Mouse (Mus musculus) right cerebral cortex, adult 2 months (tissue): ENCODE data around the gene 9330161L09Rik.
A peak's percentile ranks its signal among the peaks of the same experiment; 100 is the strongest.
"Not testable (repeated sequence)": the region's sequence is repeated elsewhere in the genome, so short reads cannot be mapped to it uniquely, and the experiment has no call there.

ENCODE experiments used
- DNase-seq, 2 experiments: peaks; one replicate each; pipeline ENCODE4 v3.0.0; 2021 to 2022; ENCODE audit warnings: low spot score in 2 of 2

The 9330161L09Rik gene

DNA sequence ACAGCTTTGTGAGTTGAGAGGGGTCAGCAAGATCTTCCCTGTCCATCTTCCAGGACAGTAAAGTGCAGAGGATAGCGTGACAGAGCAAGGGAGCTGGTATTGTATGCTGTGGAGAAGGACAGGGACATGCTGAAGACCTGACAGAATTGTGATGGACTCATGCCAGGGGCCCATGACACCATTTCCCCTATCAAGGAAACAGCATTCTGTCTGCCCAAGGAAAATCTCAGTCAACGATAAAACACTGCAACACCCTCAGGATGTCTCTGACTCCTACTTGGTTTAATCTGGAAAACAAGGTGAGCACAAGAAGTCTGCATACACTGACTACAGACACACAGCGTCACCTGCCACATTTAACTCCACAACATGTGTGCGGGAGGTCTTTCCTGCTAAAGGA is at the start of gene 9330161L09Rik:
9330161L09Rik (minus strand) TSS at position 101 of the 400 bp plus-strand sequence.
- DNase-seq, result no peak

DNA sequence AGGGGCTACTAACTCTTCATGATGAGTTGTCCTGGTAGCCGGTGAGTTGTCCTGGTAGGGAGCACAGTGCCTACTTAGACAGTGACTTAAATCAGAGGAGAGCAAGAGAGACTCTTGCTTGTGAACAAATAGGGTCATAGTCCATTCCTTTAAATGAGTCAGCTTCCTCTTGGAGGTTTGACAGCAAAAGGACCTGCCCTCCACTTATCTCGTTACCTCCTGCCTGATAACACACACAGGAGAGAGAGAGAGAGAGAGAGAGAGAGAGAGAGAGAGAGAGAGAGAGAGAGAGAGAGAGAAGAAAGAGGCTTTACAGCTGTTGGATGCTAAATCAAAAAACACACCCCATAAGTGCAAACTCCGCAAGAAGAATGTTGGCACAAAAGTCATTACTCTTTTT is 49.5 kb upstream of the 9330161L09Rik start, which contains the start of gene Ifi27l2b:
Ifi27l2b (minus strand) TSS at position 84 of the 400 bp plus-strand sequence.
- DNase-seq, result no peak

DNA sequence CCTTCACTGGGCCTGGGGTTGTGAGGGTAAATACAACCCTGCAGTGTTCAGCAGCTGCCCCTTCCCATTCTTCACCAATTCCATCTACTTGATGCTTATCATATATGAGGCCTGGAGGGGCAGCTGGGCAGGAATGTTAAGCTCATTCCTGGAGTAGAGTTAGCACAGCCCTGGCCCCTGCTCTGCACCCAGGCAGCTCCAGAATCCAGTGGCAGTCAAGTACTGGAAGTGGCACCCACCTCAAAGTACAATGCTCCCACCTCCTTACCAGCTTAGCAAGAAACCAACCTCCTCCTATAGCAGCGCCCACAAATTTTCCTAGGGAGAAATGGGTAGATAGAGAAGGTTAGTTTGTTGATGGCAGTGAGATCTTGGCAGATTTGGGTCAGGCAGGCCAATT is 49.1 kb upstream of the 9330161L09Rik start:
- not testable (repeated sequence) for DNase-seq

DNA sequence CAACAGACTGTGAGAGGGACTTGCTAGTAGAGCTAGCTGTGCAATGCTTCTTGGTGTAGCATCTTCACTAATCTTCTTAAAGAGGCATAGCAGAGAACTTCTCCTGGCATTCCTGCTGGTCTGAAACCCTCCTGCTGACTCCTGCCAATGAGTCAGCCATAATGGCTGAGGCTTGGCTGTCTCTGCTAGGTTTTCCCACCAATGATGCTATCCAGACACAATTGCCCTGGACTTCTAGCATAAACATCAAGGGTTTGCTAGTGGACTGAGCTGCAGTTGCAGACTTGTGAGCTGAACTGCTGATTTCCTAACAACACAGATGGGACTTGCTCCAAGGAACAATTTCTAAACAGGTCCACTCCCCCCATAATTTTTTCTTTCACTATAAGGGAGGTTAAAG is 45.7 kb upstream of the 9330161L09Rik start:
- no peak for DNase-seq

DNA sequence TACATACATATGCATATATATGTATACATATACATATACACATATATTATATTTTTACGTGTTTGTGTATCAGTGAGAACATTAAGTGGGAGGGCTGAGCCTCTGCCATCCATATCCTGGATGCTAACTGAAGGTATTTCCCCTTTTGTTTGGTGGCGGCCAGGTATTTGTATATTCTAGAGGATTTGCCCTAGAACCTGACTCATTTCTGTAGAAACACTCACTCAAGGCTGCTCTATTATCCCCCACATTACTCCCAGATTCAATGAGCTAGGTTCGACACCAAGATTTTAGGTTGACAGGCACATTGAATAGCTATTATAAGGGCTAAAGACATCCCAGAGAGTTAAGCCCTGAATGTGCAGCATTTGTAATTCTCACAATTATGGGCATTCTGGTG is 37.4 kb upstream of the 9330161L09Rik start:
- DNase-seq, result no peak

DNA sequence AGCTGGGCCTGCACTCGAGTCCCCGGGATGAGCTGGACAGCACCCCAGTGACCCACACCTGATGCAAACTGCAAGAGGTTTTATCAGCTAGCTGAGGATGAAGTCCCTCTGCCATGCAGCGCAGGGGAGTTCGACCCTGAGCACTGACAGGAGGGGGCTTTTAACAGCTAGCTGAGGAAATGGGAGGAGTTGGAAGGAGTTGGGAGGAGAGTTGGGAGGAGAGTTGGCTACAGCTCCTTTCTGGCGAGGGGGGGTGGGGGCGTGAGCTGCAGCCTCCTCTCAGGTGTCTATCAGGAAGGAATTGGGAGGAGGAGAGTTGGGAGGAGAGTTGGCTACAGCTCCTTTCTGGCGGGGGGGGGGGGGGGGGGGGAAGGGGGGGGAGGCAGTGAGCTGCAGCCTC is 36.6 kb upstream of the 9330161L09Rik start:
- not testable (repeated sequence) for DNase-seq

DNA sequence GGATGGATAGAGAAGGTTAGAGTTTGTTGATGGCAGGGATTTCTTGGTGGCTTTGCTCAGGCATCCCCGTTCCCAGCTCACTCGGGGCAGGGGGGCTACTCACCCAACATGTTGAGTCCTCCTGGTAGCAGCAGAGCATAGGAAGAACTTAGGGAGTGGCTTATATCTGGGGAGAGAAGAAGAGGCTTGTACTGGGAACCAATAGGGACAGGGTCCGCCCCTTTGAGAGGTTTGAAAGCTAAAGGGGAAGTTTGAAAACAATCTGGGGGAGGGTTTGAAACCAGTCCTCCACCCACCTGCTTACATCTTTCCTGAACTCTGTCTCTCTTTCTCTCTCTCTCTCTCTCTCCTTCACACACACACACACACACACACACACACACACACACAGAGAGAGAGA is 35.9 kb upstream of the 9330161L09Rik start, which contains the start of gene Ifi27l2a:
Ifi27l2a (minus strand) TSS at position 157 of the 400 bp plus-strand sequence.
- DNase-seq, result no peak

DNA sequence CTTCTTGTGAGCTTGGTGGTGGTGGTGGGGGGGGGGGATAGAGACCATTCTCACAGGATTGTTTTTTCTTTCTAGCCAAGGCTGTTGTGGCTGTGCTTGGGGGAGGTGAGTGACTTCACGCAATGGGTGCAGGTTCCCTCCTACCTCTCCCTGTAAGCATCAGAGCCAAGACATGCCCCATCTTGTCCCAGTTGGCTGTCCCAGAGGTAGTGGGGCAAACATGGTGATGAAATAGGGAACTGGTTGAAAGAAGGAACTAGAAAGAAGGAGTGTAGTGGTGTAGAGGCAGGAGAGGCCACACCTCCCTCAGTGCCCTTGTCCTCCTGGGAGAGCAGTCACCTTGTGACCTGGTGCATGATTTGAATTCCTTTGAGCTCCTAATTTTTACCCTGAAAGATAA is 30.0 kb upstream of the 9330161L09Rik start:
- DNase-seq, result no peak

DNA sequence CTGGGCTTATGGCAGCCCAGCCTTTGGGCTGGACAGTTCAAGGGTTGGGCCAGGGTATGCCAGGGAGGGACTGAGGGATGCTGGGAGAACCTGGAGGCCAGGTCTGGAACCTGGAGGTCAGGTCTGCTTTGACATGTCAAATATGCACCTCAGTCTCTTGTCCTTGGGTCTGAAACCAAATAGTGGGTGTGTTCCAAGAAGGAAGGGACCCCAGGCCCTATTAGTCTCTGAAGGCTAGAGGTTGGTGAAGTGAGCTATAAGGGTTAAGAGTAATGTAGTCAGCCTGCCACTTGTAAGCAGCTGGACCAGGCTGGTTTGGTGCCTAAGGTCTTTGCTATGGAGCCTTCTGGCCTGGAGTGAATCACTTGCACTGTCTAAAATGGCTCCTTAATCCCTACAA is 27.2 kb upstream of the 9330161L09Rik start:
- DNase-seq, result no peak

DNA sequence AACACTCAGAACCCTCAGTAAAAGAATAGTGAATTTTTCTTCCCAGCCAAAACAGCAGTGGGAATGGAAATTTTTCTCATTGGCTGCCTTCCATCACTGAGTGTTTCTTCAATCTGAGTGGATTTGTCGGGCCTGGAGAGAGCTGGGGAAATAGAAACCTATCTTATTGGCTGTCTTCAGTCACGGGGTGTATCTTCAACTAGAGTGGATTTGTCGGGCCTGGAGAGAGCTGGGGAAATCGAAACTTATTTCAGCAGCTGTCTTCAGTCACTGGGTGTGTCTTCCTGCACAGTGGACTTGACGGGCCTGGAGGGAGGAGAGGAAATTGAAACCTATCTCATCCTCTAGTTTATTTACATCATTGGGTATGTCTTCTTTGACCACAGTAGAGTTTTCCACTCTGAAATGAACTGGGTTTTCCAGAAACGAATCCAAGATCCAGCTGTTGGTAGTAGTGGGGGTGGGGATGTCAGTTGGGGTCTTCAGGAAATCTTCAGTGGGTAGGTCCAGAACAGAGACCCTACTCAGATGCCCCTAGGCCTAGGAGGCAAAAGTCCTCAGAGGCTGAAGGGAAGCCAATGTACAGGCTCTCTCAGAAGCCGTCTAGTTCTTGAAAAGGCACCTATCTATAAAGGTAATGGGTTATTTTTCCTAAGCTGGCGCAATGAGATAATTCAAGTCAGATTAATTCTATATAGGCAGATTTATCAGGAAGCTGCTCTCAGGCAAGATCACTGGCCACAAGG is 26.5 kb upstream of the 9330161L09Rik start, which contains the start of gene Ifi27:
Ifi27 (plus strand) TSS at position 226 of the 746 bp plus-strand sequence.
- peak; percentile 45 to 59 for DNase-seq

DNA sequence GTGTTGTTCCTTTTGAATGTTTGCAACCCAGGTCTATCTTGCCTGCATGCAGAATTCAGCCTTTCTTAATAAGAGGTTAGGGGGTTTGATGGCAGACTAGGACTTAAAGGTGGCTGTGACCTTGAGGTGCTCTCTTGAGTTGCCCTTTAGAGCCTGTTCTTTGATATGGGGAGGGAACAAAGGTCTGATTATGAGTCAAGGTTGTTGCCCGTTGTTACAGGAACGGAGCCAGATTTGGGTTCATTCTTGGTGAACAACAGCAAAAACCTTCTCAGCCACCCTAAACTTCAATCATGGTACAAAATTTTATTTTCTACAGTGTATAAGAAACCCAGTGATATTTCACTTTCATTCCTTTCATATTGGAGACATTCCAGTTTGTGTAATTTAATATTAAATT is 25.8 kb upstream of the 9330161L09Rik start:
- no peak for DNase-seq

DNA sequence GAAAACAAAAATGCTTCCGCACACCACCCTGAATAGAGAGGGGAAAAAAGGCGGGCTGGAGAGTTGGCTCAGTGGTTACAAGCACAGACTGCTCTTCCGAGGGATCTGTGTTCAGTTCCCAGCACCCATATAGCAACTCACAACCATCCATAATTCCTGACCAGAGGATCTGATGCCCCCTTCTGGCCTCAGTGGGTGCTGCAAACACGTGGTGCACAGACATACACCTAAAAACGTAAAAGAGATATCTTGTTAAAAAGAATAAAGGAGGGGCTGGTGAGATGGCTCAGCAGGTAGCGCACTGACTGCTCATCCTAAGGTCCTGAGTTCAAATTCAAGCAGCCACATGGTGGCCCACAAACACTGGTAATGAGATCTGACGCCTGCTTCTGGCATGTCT is 19.1 kb upstream of the 9330161L09Rik start:
- no peak for DNase-seq

DNA sequence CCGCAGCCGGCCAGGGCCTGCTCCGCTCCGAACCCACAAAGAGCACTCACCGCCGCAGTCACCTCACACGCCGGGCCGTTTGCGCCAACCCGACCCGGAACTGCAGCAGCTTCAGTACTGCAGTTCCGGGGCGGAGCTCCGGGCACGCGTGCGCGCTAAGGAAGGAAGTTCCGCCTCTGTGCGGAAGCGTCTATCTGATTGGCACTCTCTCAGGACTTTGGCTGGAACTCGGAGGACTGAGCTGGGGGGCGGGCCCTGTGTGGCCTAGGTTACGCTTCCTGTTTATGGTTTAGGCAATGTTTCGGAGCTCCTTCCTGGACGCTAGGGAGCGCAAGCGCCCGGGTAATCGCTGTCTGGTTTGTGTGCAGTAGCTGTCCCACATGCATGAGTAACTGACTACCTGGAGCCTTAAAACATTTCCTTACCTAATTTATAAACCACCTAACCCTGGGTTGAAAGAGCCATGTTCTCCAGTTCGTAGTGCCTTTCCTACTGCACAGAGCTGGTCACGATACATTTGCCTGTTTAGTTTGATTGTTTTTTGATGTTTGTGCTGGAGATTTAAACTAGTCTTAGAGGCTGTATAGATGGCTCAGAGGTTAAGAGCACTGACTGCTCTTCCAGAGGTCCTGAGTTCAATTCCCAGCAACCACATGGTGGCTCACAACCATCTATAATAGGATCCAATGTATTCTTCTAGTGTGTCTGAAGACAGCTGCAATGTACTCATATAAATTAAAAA is 18.3 kb upstream of the 9330161L09Rik start, which contains the start of gene Ddx24:
Ddx24 (minus strand) TSS at position 102 of the 742 bp plus-strand sequence.
- DNase-seq, result peak; percentile 97 to 99

DNA sequence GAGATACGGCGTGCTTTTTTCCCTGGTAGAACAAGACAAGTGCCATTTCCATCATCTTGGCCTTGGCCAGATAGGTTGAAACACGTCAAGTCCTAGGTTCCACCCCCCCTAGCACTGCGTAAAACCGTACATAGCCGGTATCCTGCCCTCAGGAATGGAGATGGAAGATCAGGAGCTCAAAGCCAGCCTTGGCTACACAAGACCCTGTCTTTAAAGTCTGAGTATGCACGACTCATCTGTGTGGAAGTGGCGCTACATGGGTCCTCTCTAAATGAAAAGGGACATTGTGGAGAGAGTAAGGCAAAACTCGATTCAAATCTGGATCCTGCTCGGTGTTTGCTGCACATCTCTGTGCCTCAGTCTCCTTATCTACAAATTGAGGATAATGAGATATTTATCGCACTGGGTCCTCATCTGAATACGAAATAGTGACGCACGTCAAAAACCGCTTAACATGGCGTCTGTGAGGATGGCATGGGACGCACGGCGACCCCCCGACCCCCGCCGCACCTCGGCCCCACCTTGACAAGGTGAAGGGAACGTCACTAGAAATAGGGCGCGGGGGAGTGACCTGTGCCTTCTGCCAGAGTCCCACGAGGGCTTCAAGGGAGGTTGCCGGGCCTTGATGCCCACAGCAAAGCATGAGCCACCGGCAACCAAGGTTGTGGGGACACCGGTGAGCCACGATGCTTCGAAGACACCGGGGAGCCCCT is 17.6 kb upstream of the 9330161L09Rik start:
- DNase-seq, result no peak

DNA sequence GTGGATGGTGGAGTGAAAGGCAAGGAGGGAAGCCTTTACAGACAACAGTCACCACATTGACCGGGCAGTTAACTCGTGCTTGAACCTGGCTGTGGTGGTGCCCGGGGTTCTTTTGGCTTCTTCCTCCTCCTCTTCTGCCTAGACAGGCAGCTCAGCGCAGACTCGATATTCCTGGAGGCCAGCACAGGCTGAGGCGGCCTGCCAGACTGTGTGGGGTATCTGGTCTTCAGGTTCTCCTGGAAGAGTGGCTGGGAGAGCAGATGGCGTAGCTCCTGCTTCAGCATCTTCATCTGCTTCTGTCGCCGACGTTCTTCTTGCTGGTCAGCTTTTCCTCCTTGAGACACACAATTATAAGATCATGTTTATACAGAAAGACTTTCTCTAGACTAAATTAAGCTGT is 524 bp upstream of the 9330161L09Rik start:
- peak; percentile 67 to 68 for DNase-seq

DNA sequence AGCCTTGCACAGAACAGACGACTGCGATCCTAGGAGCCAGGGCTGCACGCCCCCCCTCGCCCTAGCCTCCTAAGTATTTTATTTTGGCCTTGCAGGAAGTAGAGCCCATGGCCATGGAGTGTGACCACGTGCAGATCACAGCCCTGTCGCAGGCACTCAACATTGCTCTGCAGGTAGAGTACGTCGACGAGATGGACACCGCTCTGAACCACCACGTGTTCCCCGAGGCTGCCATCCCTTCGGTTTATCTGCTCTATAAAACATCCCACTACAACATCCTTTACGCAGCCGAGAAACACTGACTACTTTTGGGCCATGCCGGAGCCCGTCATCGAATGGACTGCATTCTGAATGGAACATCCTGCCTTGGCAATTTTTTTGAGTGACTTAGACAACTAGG is 3.5 kb downstream of the 9330161L09Rik start:
- DNase-seq, result no peak

DNA sequence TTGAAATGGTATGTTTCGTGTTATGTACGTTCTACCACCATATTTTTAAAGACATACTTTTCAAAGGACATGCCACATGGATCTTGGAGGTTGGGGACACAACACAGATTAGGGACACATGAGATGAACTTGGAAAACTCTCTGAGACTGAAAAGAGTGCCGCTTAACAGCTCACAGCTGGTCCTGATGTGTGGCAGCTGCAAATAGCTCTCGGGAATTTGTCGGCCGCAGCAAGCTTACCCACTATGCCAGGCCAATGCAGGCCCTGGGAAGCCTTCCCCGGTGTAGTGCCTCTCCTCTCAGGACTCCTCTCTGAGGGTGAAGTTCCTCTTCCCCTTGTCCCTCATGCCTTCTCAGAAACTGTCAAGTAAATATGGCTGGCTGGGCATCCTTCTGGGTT is 10.9 kb downstream of the 9330161L09Rik start:
- no peak for DNase-seq

DNA sequence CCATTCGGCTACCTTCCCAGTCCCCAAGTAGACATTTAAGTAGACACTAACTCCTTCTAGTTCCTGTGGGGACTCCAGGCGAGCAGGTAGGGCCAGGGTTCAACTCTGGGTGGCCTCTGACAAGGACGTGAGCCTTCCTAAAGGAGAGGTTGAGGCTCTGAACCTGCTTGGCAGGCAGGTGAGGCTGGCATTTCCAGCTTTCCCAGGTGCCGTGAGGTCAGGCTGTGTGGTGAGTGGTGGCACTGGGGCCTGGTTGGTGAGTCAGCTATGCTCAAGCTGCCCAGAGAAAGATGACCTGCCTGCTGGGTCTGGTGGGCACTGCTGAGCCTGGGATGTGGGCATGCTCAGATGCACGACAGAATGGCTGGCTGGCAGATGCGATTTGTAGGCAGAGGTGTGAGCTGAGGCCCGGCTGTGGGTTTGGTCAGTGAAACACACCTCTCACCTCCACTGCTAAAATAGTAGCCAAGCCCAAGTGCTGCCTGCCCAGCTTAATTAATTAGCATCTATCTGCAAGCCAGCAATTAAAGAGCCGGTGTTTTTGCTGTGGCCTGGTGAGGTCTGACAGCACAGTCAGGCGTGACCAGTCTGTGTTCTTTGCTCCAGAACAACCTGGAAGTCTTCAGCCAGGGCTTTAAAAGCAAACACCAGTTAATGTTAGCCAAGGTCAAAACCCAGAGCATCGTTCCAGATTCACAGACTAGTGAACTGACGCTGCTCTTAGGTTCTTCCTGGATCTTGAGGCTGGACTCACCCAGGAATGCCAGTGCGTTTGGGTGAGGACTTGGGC is 11.9 kb downstream of the 9330161L09Rik start:
- DNase-seq, result no peak

DNA sequence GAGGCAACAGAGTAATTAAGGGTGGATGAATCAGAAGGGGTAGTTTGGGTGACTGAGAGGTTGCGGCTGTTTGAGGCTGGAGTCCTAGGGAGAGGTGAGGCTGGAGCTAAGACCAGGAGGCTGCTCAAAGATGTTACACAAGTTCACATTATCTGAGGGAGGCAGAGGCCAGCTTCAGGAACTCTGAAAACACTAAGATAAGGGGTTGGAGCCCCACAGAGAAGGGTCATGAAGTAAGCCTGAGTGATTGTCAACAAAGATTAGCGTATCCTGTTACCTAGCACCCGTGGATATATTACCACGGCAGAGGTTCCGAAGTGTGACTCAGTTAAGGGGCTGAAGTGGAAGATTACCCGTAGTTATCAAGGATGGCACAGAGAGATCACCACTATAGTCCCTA is 14.1 kb downstream of the 9330161L09Rik start:
- no peak for DNase-seq

DNA sequence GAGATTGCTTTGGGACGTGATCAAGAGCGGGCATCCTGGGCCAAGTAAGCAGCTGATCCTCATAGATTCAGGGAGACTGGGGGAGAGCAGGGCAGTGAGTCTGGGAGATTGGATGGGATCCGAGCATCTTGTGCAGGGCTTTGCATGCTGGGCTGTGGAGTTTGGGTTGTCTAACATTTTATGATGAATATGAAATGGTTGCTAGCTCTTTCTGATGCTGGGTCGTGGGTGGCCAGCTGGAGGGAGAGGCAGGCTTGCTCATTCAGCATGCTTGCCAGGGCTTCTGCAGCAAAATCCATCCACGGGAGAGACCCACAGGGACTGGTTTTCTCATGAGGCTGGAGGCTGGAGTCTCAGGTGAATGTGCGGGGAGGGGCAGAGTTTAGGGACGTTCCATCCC is 16.5 kb downstream of the 9330161L09Rik start:
- DNase-seq, result peak; percentile 72 to 75

DNA sequence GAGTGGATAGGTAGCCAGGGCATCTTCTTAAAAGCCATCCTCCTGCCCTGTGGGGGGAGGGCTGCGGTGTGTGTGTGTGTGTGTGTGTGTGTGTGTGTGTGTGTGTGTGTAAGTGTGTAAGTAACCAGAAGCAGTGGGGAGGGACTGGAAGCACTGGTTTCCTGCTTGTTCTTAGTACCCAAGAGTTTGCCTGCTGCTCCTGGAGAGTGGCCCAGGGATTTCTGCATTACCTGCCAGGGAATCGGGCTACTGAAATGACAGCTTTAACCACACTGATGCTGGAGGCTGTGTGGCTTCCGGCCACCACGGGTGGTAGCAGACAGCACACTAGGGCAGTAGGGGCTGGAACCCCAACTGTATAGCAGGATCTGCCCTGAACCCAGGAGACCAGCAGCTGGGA is 17.6 kb downstream of the 9330161L09Rik start:
- no peak for DNase-seq
